Mouse (Mus musculus) CH12.LX (cell line): Measurements from ENCODE around the gene Rfx4.
A peak's percentile ranks its signal among the peaks of the same experiment; 100 is the strongest.

ENCODE experiments used
- BHLHE40 ChIP-seq: IDR thresholded peaks from 2 replicates; pipeline ENCODE4 v1.6.1; 2011; ENCODE audit warnings: mild to moderate bottlenecking, low read depth, low read length, improper control_type of control experiment
- CHD1 ChIP-seq: IDR thresholded peaks from 2 replicates; pipeline ENCODE4 v1.6.1; 2012; ENCODE audit warnings: low read depth, low read length, improper control_type of control experiment, inconsistent platforms
- CTCF ChIP-seq, 2 experiments: IDR thresholded peaks in 1 of 2; conservative IDR thresholded peaks in 1 of 2; 2 replicates each; pipeline ENCODE4 v1.5.1; 2011 to 2012; ENCODE audit warnings: low read depth in 2 of 2, low read length in 2 of 2, improper control_type of control experiment in 1 of 2, inconsistent platforms in 1 of 2, mild to moderate bottlenecking in 1 of 2, moderate library complexity in 1 of 2
- EP300 ChIP-seq: IDR thresholded peaks from 2 replicates; pipeline ENCODE4 v1.6.1; 2011; ENCODE audit warnings: low read length, improper control_type of control experiment
- MYC ChIP-seq: IDR thresholded peaks from 2 replicates; pipeline ENCODE4 v1.6.1; 2011; ENCODE audit warnings: low read depth, mild to moderate bottlenecking, improper control_type of control experiment, low read length
- POLR2A ChIP-seq: IDR thresholded peaks from 2 replicates; pipeline ENCODE4 v1.6.1; 2011; ENCODE audit warnings: low read depth, mild to moderate bottlenecking, improper control_type of control experiment, low read length
- POLR2AphosphoS2 ChIP-seq: IDR thresholded peaks from 2 replicates; pipeline ENCODE4 v1.6.1; 2011; ENCODE audit warnings: low read depth, low read length, improper control_type of control experiment
- TBP ChIP-seq: conservative IDR thresholded peaks from 2 replicates; pipeline ENCODE4 v1.6.1; 2011; ENCODE audit warnings: low read depth, low read length, improper control_type of control experiment
- UBTF ChIP-seq: IDR thresholded peaks from 2 replicates; pipeline ENCODE4 v1.6.1; 2012; ENCODE audit warnings: low read depth, mild to moderate bottlenecking, inconsistent platforms, low read length, improper control_type of control experiment, moderate library complexity
- ZMIZ1 ChIP-seq: IDR thresholded peaks from 2 replicates; pipeline ENCODE4 v1.6.1; 2012; ENCODE audit warnings: low read depth, mild to moderate bottlenecking, inconsistent platforms, low read length, improper control_type of control experiment

GRCm38 (mm10) chr10:84730078-84730477 is 25.8 kb upstream of the Rfx4 start:
- no peak for TF ChIP-seq POLR2A
- TF ChIP-seq CTCF (conservative IDR thresholded peaks at IDR 0.05 in 1 of 2, IDR thresholded peaks at IDR 0.05 in 1 of 2; ENCODE audit: low read depth in 2 of 2, low read length in 2 of 2), result peak; percentile 48; a peak in 3 of 4 replicates
- TF ChIP-seq ZMIZ1, result no peak
- no peak for TF ChIP-seq EP300
- no peak for TF ChIP-seq TBP
- no peak for TF ChIP-seq CHD1
- no peak for TF ChIP-seq POLR2AphosphoS2
- TF ChIP-seq MYC, result no peak
- TF ChIP-seq BHLHE40, result no peak
- TF ChIP-seq UBTF, result no peak
